Mouse (Mus musculus): Measurements from ENCODE around the gene Rem2. TPM values are rescaled to one million over a fixed set of nuclear protein-coding genes. Genes with fewer than 3 reads are reported as not detected.

The Rem2 gene
- polyA plus RNA-seq, 1 experiment from 2014 or later: 0.27 TPM

DNA sequence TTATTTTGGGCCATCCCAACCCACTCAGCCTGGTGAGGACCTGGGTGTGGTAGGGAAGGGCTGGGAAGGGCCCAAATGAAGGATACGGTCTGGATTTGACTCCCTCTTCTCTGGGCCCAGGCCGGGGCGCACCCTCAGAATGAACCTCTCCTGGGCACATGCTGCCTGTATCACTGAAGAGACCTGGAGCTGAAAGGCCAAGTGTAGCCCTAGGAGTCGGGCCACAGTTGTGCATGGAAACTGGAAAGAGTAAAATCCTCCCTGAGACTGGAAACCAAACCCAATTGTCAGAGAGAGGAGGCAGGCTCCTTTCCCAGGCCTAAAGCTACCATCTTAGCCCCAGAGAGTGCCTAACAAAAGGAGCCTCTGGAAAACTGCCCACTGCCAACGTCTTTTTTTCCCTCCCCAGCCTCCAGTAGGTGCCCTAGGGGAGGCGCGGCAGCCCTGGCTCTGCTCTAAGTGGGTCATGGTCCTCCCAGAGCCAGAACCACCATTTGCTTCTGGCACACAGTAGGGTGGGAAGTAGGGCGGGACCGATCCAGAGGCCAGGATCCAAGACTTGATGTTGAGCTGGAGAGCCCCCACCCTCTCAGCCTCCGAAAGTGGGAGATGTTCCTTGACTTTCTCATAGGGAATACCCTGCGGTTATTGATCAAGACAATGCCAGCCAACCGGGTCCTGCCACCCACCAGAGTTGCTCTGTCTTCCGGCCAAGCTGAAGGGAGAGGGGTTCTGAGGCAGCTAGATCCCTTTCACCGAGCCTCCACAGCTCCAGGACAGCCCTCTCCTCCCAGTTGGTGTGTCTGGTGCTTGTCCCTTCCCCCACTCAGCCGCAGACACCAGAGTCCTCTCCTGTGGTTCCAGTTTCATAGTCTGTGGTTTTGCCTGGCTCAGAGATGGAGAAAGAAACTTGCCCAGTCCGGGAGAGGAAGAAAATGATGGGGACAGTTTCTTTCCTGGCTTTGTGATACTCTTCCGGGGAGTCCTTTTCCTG lies 42.8 kb upstream of the Rem2 start:
- no peaks in the 10 kb centered on the region for H3K27me3 ChIP-seq
- ATAC-seq (no peak), DNase-seq (ENCODE audit: low read depth, low spot score) (no peak)
- CTCF ChIA-PET: interaction anchor here (1.1 to 1.7 kb wide), 2 partner anchors 16 to 201 kb away, joined by 3 to 6 read pairs; no protein-coding TSS in a partner anchor
- in situ Hi-C loops (cut with MboI; ENCODE audit: low pct_unique_long_range_greater_than_20kb): no loop called here
- POLR2A ChIA-PET: interaction anchor here (1.4 kb wide), 1 partner anchor 16 kb away, joined by 3 read pairs; the partner anchor contains the start of gene Slc7a7
- TF ChIP-seq CTCF (IDR thresholded peaks at IDR 0.05): no peak

- ATAC-seq: no peak
- TF ChIP-seq CTCF (IDR thresholded peaks at IDR 0.05): no peak
- CTCF ChIA-PET: interaction anchor here (1.0 to 1.4 kb wide), 3 partner anchors 15 to 201 kb away, joined by 3 to 6 read pairs (median 4); no protein-coding TSS in a partner anchor
- POLR2A ChIA-PET: interaction anchor here (1.4 kb wide), 1 partner anchor 11 kb away, joined by 5 read pairs; no protein-coding TSS in a partner anchor
- in situ Hi-C loops (cut with MboI; ENCODE audit: low pct_unique_long_range_greater_than_20kb): no loop called here
- H3K27me3 ChIP-seq: no peaks in the 10 kb centered on the region
- DNase-seq (ENCODE audit: low read depth, low spot score): no peak
Observed at GRCm38 (mm10) chr14:54433941-54434531, 41.9 kb upstream of the Rem2 start.

DNA sequence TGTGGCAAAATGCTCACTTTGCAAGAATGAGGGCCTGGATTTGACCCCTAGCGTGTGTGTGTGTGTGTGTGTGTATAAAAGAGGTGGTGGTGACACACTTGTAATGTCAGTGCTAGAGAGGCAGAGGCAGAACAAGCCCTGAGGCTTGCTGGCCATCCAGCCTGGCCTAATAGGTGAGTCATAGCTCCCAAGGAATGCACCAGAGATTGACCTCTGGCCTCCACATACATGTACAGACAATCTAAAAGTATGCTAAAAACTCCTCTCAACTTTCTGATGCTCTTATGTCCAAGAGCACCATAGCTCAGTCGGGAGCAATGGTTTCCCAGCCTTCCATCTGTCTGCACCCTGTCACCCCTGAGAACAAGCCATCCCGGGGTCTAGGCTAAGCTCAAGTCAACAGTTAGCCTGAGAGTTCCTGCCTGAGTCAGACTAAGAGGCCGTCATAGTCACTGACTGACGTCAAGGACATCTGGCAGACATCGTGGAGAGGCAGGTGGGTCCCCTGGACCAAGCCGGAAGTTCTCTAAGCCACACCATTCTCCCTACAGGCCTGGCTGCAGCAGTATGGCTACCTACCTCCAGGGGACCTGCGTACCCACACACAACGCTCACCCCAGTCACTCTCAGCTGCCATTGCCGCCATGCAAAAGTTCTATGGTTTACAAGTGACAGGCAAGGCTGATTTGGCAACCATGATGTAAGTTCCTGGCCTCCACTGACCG lies 40.5 kb upstream of the Rem2 start:
- ATAC-seq: peak; percentile 31

DNA sequence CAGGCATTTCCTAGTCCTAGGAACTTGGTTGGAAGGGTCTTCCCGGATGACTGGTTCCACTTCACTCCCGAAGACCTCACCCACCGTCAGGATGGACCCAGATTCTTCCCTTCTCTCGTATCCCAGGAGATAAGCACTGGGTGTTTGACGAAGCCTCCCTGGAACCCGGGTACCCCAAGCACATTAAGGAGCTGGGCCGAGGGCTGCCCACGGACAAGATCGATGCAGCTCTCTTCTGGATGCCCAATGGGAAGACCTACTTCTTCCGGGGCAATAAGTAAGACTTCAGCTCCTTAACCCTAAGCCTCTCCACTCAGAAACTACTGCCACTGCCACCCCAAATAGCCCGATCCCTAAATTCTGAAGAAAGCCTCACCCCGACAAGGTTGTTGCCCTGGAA lies 36.7 kb upstream of the Rem2 start:
- DNase-seq (ENCODE audit: low read depth, low spot score) (no peak), ATAC-seq (peak; percentile 4)
- no peak for TF ChIP-seq CTCF (IDR thresholded peaks at IDR 0.05)
- ChIA-PET POLR2A (no interaction called here), CTCF (interaction anchor here (0.9 kb wide), 1 partner anchor 206 kb away, joined by 3 read pairs; no protein-coding TSS in a partner anchor)
- in situ Hi-C loops (cut with MboI; ENCODE audit: low pct_unique_long_range_greater_than_20kb): no loop called here
- no peaks in the 10 kb centered on the region for H3K27me3 ChIP-seq

More for the DNA sequence above, 40.5 kb upstream of the Rem2 start:
- no peaks in the 10 kb centered on the region for H3K27me3 ChIP-seq
- DNase-seq (ENCODE audit: low read depth, low spot score): no peak
- CTCF ChIA-PET: interaction anchor here (1.4 kb wide), 1 partner anchor 23 kb away, joined by 4 read pairs; no protein-coding TSS in a partner anchor
- in situ Hi-C loops (cut with MboI; ENCODE audit: low pct_unique_long_range_greater_than_20kb): no loop called here
- POLR2A ChIA-PET: interaction anchor here (1.4 kb wide), 1 partner anchor 10 kb away, joined by 5 read pairs; no protein-coding TSS in a partner anchor
- TF ChIP-seq CTCF (IDR thresholded peaks at IDR 0.05): no peak

DNA sequence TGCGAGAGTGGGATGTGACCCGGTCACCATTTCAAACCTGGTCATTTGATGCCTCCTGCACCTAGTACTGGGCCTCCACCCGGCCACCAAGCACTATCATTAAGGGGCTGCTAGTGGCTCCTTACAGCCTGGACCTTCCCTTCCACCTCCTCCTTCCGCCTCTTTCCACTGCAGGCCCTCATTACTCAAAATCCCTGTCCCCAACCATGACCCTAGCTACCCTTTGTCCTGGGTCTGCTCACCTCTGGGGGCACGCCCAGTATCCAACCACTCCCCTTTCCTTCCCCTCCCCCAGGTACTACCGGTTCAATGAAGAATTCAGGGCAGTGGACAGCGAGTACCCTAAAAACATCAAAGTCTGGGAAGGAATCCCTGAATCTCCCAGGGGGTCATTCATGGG lies 36.3 kb upstream of the Rem2 start:
- in situ Hi-C loops (cut with MboI; ENCODE audit: low pct_unique_long_range_greater_than_20kb): no loop called here
- ATAC-seq: no peak
- no peaks in the 10 kb centered on the region for H3K27me3 ChIP-seq
- DNase-seq (ENCODE audit: low read depth, low spot score): no peak
- CTCF ChIA-PET: interaction anchor here (0.9 kb wide), 1 partner anchor 207 kb away, joined by 3 read pairs; no protein-coding TSS in a partner anchor
- POLR2A ChIA-PET: no interaction called here
- TF ChIP-seq CTCF (IDR thresholded peaks at IDR 0.05): no peak

GRCm38 (mm10) chr14:54440538-54440937 lies 35.4 kb upstream of the Rem2 start:
- POLR2A ChIA-PET: no interaction called here
- TF ChIP-seq CTCF (IDR thresholded peaks at IDR 0.05): no peak
- ATAC-seq (no peak), DNase-seq (ENCODE audit: low read depth, low spot score) (no peak)
- CTCF ChIA-PET: no interaction called here
- H3K27me3 ChIP-seq: no peaks in the 10 kb centered on the region
- in situ Hi-C loops (cut with MboI; ENCODE audit: low pct_unique_long_range_greater_than_20kb): no loop called here

DNA sequence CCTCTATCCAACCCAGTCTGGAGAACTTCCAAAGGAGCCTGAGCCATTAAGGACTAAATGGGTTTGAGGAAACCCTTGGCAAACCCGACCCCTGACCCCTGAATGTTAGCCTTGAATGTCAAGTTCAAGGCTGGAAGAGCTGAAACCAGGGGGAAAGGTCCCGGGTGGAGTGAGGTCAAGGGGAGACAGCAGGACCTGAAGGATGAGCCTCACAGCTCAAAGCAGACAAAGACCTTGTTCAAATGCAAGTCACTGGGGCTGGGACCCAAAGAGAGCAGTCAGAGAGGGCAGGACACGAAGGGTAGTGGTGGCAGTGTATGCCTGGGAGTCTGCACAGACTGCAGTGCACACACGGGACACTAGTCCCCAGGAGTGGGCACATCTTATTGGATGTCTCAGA lies 34.5 kb upstream of the Rem2 start:
- no peaks in the 10 kb centered on the region for H3K27me3 ChIP-seq
- ChIA-PET CTCF (no interaction called here), POLR2A (no interaction called here)
- no peak for ATAC-seq
- TF ChIP-seq CTCF (IDR thresholded peaks at IDR 0.05): no peak
- in situ Hi-C loops (cut with MboI; ENCODE audit: low pct_unique_long_range_greater_than_20kb): no loop called here
- no peak for DNase-seq (ENCODE audit: low read depth, low spot score)

- in situ Hi-C loops (cut with MboI; ENCODE audit: low pct_unique_long_range_greater_than_20kb): no loop called here
- no peak for TF ChIP-seq CTCF (IDR thresholded peaks at IDR 0.05)
- ATAC-seq: no peak
- CTCF ChIA-PET: no interaction called here
- POLR2A ChIA-PET: no interaction called here
- H3K27me3 ChIP-seq: no peaks in the 10 kb centered on the region
- DNase-seq (ENCODE audit: low read depth, low spot score): no peak
Observed at GRCm38 (mm10) chr14:54442548-54442947, 33.4 kb upstream of the Rem2 start.

DNA sequence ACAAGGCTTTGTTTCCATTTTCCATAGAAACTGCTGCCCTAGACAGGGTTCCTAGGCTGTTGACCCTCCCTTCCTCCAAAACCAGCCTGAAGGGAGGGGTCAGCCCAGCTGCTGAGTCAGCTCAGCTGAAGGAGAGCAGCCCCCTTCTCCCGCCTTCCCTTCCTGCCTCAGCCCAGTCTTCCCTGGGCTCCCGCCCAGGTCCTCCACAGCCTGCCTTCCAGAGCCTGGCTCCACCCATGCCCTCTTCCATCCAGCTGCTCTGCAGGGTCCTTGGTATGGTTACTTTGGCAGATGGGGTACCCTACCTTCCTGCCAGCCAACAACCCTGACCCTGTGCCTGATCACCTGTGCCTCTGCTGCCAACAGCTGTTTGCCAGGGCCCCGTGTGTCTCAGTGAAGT lies 32.7 kb upstream of the Rem2 start:
- no peaks in the 10 kb centered on the region for H3K27me3 ChIP-seq
- TF ChIP-seq CTCF (IDR thresholded peaks at IDR 0.05): no peak
- no peak for ATAC-seq
- DNase-seq (ENCODE audit: low read depth, low spot score): no peak
- ChIA-PET CTCF (no interaction called here), POLR2A (no interaction called here)
- in situ Hi-C loops (cut with MboI; ENCODE audit: low pct_unique_long_range_greater_than_20kb): no loop called here

Measured in Patski (cell line).